Mouse (Mus musculus) liver, embryonic 11.5 days (tissue): ENCODE measurements around the gene Ell2. TPM values are rescaled to one million over a fixed set of nuclear protein-coding genes. Genes with fewer than 3 reads are reported as not detected.
"Not testable (repeated sequence)": the region's sequence is repeated elsewhere in the genome, so short reads cannot be mapped to it uniquely, and the experiment has no call there.

Experiments used
- ATAC-seq: fragments of 200-750 bp; cut with Nextera tagmentation; replicated peaks from 2 replicates; pipeline ENCODE4 v1.8.0; 2017; ENCODE audit warnings: moderate number of reproducible peaks, mild to moderate bottlenecking, moderate TSS enrichment, moderate library complexity; ENCODE audit not compliant: low FRiP score
- DNase-seq: peaks from one replicate; pipeline ENCODE4 v3.0.0-alpha.2; 2017; ENCODE audit warnings: low spot score
- H3K27ac ChIP-seq: fragments of 300-500 bp; sonication (generic); 2 replicates; pipeline ENCODE4 v1.5.1; 2014; ENCODE audit warnings: mild to moderate bottlenecking, low read depth, low read length, control low read depth
- H3K27me3 ChIP-seq: fragments of 300-500 bp; sonication (generic); replicated peaks from 2 replicates; pipeline ENCODE4 v1.6.1; 2014; ENCODE audit warnings: low read length, mixed read lengths; ENCODE audit not compliant: control insufficient read depth, insufficient read depth
- H3K36me3 ChIP-seq: fragments of 300-500 bp; sonication (generic); 2 replicates; pipeline ENCODE4 v1.6.1; 2014; ENCODE audit warnings: mild to moderate bottlenecking, low read length, moderate library complexity, mixed read lengths; ENCODE audit not compliant: control insufficient read depth, insufficient read depth
- H3K4me1 ChIP-seq: fragments of 300-500 bp; sonication (generic); replicated peaks from 2 replicates; pipeline ENCODE4 v1.6.1; 2014; ENCODE audit warnings: low read length, mixed read lengths; ENCODE audit not compliant: control insufficient read depth, insufficient read depth
- H3K4me2 ChIP-seq: fragments of 300-500 bp; sonication (generic); 2 replicates; pipeline ENCODE4 v1.6.1; 2014; ENCODE audit warnings: mild to moderate bottlenecking, control low read depth, moderate library complexity
- H3K4me3 ChIP-seq: fragments of 300-500 bp; sonication (generic); 2 replicates; pipeline ENCODE4 v1.5.1; 2014; ENCODE audit warnings: low read depth, low read length, control low read depth
- H3K9ac ChIP-seq: fragments of 300-500 bp; sonication (generic); 2 replicates; pipeline ENCODE4 v1.6.1; 2014; ENCODE audit warnings: low read depth, low read length, control low read depth
- H3K9me3 ChIP-seq: fragments of 300-500 bp; sonication (generic); 2 replicates; pipeline ENCODE4 v1.6.1; 2016; ENCODE audit warnings: low read length, inconsistent platforms, mixed read lengths; ENCODE audit not compliant: control insufficient read depth
- WGBS: fragments of 180-500 bp; shearing (Covaris S2); extraction: QIAGEN DNeasy Blood & Tissue Kit; methylation state at CpG from one replicate; pipeline ENCODE4 v1.1.7; 2014; 5-methylcytosine and 5-hydroxymethylcytosine counted together
- polyA plus RNA-seq: library from polyadenylated mRNA; unstranded; fragments of >200 nt; fragmentation: Nextera tagmentation; extraction: Ambion mirVana; gene quantifications from 2 replicates; pipeline ENCODE4 v1.2.1, GENCODE M21; 2014

Gene Ell2
- polyA plus RNA-seq, 1 experiment from 2014 or later: 40.4 TPM

DNA sequence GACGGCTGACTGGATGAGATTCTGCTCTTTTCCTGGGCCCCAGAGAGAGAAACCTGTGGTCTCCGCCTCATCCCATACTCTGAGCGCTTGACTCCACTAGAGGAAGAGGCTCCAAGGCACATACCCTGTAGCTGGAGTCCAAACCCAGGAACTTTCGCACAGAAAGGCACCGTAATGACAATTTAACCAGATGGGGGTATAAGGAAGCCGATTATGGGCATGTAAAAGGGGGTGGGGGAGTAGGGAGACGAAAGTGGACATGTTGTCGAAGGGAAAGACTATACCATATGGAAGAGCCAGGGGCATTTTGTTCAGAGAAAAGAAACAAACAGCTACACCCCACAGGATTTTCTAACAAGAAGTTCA lies 2.1 kb downstream of the Ell2 start:
- Histone ChIP-seq H3K36me3 (no peaks in the 10 kb centered on the region), H3K27ac (peak overlapping the region; percentile 86), H3K4me3 (peak overlapping the region; percentile 74), H3K9ac (peak overlapping the region; percentile 80), H3K9me3 (no peaks in the 10 kb centered on the region), H3K4me1 (peaks cover 23% of the 10 kb centered on the region), H3K27me3 (no peaks in the 10 kb centered on the region), H3K4me2 (peak overlapping the region; percentile 73)
- no peak for ATAC-seq
- 9% methylated on average over 8 of the region's 8 CpGs for WGBS
- no peak for DNase-seq

DNA sequence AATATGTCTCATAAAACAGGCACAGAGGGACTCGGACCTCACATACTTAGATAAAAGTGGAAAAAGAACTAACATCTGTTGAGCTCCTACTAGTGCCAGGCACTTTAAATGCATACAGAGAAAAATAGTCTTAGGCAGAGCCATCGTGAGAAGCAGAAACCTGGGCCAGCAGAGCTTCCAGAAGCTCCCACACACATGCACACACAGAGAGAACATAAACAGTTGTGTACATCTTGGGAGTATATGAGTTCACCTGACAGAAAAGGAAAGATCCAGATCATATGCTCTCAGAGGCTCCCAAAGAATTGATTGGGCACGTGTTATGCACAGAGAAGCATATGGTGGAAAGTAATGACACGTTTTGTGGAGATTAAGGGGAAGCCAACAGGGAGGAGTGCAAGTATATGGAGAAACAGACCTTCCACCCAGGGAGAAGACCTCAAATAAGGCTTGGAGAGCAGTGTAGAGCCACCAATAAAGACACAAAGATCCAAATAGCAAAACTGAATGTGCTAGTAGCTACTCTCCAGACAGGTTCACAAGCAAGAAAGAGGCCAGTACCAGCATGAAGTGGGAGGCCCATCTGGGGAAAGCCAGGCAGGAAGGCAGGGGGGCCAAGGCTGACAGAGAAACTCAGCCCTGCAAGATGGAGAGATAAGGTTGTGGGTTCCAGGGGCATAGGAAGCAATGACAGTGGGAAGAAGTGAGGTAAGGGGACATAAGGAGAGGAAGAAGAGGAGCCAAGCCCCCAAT lies 2.6 kb downstream of the Ell2 start:
- H3K27me3 ChIP-seq: no peaks in the 10 kb centered on the region
- no peaks in the 10 kb centered on the region for H3K9me3 ChIP-seq
- H3K4me1 ChIP-seq: peaks cover 23% of the 10 kb centered on the region
- 27% methylated on average over 4 of the region's 4 CpGs for WGBS
- H3K36me3 ChIP-seq: no peaks in the 10 kb centered on the region
- H3K4me2 ChIP-seq: peak overlapping the region; percentile 73
- H3K27ac ChIP-seq: peak overlapping the region; percentile 86
- peak; percentile 13 for ATAC-seq
- H3K9ac ChIP-seq: peak overlapping the region; percentile 80
- peak overlapping the region; percentile 74 for H3K4me3 ChIP-seq
- DNase-seq: no peak

DNA sequence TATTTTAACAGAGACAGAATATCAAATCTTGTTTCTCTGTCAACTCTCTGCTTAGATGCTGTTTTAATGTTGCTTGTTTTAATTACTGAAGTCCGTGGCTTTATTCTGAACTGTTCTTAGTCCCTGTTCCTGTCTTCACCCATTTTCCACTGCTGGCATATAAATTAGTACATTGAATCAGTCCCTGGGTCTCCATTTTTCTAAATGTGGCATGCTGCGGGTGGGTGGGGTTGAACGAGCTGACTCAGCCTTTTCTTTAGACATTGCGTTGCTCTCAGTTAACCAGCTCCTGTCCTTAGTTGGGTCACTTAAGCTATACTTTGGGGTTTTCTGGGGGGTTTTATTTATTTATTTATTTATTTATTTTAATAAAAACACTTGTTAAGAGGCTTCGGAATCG lies 3.6 kb downstream of the Ell2 start:
- DNase-seq: no peak
- Histone ChIP-seq H3K36me3 (no peaks in the 10 kb centered on the region), H3K4me1 (peaks cover 28% of the 10 kb centered on the region), H3K27me3 (no peaks in the 10 kb centered on the region), H3K4me2 (peak overlapping the region; percentile 73), H3K9ac (peak overlapping the region; percentile 80), H3K27ac (peak overlapping the region; percentile 86), H3K9me3 (no peaks in the 10 kb centered on the region), H3K4me3 (peak overlapping the region; percentile 74)
- WGBS: 62% methylated on average over 6 of the region's 6 CpGs
- no peak for ATAC-seq

DNA sequence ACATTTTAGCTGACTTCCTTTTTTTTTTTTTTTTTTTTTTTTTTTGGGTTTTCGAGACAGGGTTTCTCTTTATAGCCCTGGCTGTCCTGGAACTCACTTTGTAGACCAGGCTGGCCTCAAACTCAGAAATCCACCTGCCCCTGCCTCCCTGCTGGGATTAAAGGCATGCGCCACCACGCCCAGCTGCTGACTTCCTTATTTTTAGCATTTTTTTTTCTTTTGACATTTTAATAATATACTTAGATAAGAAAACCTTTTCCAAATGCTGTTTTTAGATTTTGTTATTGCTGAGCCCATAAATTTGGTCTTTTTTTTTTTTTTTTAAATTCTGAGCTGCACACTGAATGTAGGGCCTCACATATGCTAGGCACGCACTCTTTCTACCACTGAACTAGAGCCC lies 5.0 kb downstream of the Ell2 start:
- not testable (repeated sequence) for H3K27ac ChIP-seq, H3K9me3 ChIP-seq, H3K4me3 ChIP-seq, H3K27me3 ChIP-seq, H3K9ac ChIP-seq, ATAC-seq, H3K36me3 ChIP-seq, DNase-seq
- Histone ChIP-seq H3K4me1 (peaks cover 33% of the 10 kb centered on the region), H3K4me2 (peak overlapping the region; percentile 35)
- 84% methylated on average over 3 of the region's 4 CpGs for WGBS

DNA sequence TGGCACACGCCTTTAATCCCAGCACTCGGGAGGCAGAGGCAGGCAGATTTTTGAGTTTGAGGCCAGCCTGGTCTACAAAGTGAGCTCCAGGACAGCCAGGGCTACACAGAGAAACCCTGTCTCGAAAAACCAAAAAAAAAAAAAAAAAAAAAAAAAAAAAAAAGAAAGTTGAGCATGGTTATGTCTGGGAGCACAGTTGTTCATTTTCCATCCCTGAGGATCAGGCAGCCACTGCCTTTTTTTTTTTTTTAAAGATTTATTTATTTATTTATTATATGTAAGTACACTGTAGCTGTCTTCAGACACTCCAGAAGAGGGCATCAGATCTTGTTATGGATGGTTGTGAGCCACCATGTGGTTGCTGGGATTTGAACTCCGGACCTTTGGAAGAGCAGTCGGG lies 6.0 kb downstream of the Ell2 start:
- not testable (repeated sequence) for H3K36me3 ChIP-seq, H3K9ac ChIP-seq, DNase-seq, H3K9me3 ChIP-seq, H3K27me3 ChIP-seq, H3K4me2 ChIP-seq, H3K27ac ChIP-seq, ATAC-seq, H3K4me3 ChIP-seq
- peaks cover 41% of the 10 kb centered on the region for H3K4me1 ChIP-seq
- 88% methylated on average over 5 of the region's 5 CpGs for WGBS

DNA sequence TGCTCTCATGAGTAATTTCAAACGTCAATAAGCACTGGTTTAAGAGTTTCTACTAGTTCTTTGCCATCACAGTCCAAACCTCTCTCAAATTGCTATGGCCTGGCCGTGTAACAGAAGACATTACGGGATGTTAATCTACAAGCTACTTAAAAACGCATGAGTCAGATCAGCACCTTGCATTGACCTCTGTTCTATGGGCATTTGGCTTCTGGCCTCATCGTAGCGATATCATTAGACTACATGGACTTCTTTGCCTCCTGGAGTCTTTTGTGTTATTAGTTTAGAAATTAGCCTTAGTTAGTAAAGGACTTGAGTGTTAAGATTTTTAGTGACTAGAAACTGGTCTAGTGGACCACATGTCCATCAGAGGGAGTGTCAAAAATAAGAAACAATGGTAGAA lies 7.8 kb downstream of the Ell2 start:
- Histone ChIP-seq H3K4me3 (no peak overlapping the region), H3K4me1 (peaks cover 50% of the 10 kb centered on the region), H3K27ac (no peak overlapping the region; the same call in 1 of the 2 replicates), H3K4me2 (peak overlapping the region; percentile 38), H3K27me3 (no peaks in the 10 kb centered on the region), H3K36me3 (no peaks in the 10 kb centered on the region), H3K9me3 (no peaks in the 10 kb centered on the region), H3K9ac (no peak overlapping the region)
- no peak for DNase-seq
- 84% methylated on average over 6 of the region's 6 CpGs for WGBS
- ATAC-seq: no peak

DNA sequence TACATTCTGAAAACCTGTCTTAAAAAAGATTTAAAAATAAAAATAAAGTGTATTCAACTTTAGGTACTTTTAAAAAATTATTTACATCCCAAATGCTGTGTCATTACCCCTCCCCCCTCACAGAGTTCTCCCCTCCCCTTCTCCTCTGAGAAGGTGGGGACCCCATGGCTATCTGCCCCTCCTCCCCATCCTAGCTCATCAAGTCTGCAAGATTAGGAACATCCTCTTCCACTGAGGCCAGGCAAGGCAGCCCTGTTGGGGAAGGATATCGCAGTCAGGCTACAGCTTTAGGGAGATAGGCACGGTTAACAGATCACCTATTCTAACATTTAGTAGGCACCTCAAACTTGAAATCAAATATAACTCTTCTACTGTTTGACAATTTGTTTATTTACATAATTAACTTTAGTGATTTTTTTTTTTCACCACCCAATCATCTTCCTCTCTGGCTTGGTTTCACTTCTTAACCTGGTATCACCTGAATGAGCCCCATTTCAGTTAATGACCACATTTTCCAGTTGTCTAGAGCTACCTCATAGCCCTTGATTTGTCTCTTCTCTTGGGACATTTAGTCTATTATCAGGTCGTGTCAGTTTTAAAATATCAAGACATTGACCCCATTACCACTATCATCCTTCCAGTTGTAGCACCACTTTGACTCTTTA lies 11.2 kb downstream of the Ell2 start:
- peaks cover 49% of the 10 kb centered on the region for H3K4me1 ChIP-seq

DNA sequence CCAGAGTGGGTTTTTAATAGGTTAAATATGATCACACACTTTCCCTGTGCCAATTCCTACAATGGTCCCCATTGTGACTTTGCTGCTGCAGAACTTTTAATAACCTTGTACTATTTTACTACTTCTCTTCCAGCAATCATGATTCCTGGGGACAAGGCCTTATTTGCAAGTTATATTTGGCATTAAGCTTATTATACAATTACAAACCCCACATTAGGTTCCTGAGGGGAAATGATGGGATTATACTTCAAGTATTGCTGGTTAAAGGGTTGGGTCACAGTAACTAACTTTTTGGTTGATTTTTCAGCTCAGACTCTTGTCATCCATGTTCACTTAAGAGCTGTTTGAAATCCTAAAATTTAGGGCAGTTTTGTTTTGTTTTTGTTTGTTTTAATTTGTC lies 11.8 kb downstream of the Ell2 start:
- no peaks in the 10 kb centered on the region for H3K27me3 ChIP-seq
- no peak overlapping the region for H3K9ac ChIP-seq
- H3K9me3 ChIP-seq: no peaks in the 10 kb centered on the region
- ATAC-seq: no peak
- H3K36me3 ChIP-seq: no peaks in the 10 kb centered on the region
- no peak for DNase-seq
- H3K4me2 ChIP-seq: peak overlapping the region; percentile 52
- H3K4me3 ChIP-seq: no peak overlapping the region
- 0 out of 2 replicates have a peak overlapping the region, but pooled peaks have one; percentile 32 for H3K27ac ChIP-seq
- peaks cover 45% of the 10 kb centered on the region for H3K4me1 ChIP-seq

More for the DNA sequence above, 11.2 kb downstream of the Ell2 start:
- Histone ChIP-seq H3K4me3 (no peak overlapping the region; the same call in 1 of the 2 replicates), H3K4me2 (peak overlapping the region; percentile 52), H3K9me3 (no peaks in the 10 kb centered on the region), H3K27me3 (no peaks in the 10 kb centered on the region), H3K9ac (no peak overlapping the region), H3K36me3 (no peaks in the 10 kb centered on the region), H3K27ac (0 out of 2 replicates have a peak overlapping the region, but pooled peaks have one; percentile 32)
- 41% methylated on average over 3 of the region's 3 CpGs for WGBS
- no peak for DNase-seq
- ATAC-seq: peak; percentile 85
